Mouse (Mus musculus) T-helper 2 cell (primary cell): Measurements from ENCODE around the gene Grin2d.
"Not testable (repeated sequence)": the region's sequence is repeated elsewhere in the genome, so short reads cannot be mapped to it uniquely, and the experiment has no call there.

ENCODE experiments used
- in situ Hi-C: fragments of 300-600 bp; cut with MboI, MseI; formaldehyde crosslinking; loops from one replicate; pipeline ENCODE4 v1.15.1; 2025; ENCODE audit warnings: high pct_unique_total_duplicates

The Grin2d gene

GRCm38 (mm10) chr7:45898125-45898524 lies 19.9 kb upstream of the Grin2d start:
- in situ Hi-C loops = not testable (repeated sequence)

GRCm38 (mm10) chr7:45897258-45897757 lies 19.1 kb upstream of the Grin2d start:
- in situ Hi-C loops = no loop called here

GRCm38 (mm10) chr7:45896517-45897257 lies 18.5 kb upstream of the Grin2d start, which contains the start of the genes Syngr4 and Tmem143:
Gene Syngr4, minus strand, starts transcription at chr7:45896714.
Gene Tmem143, plus strand, starts transcription at chr7:45896941.
- in situ Hi-C loops = no loop called here

- in situ Hi-C loops = no loop called here
Measured at GRCm38 (mm10) chr7:45895931-45896516, 17.8 kb upstream of the Grin2d start.

GRCm38 (mm10) chr7:45892651-45893050 lies 14.5 kb upstream of the Grin2d start:
- in situ Hi-C loops = no loop called here

GRCm38 (mm10) chr7:45887246-45887645 lies 9.1 kb upstream of the Grin2d start:
- in situ Hi-C loops = no loop called here

- in situ Hi-C loops = no loop called here
Measured at GRCm38 (mm10) chr7:45881011-45881410, 2.8 kb upstream of the Grin2d start.

GRCm38 (mm10) chr7:45880531-45880930 lies 2.4 kb upstream of the Grin2d start:
- in situ Hi-C loops = no loop called here

GRCm38 (mm10) chr7:45876895-45877294 lies 1.3 kb downstream of the Grin2d start:
- in situ Hi-C loops = no loop called here

- in situ Hi-C loops = no loop called here
Measured at GRCm38 (mm10) chr7:45873061-45873947, 4.9 kb downstream of the Grin2d start.

- in situ Hi-C loops = no loop called here
Measured at GRCm38 (mm10) chr7:45872624-45873023, 5.6 kb downstream of the Grin2d start, which contains the start of gene Kdelr1. Gene Kdelr1, plus strand, starts transcription at chr7:45872772.

GRCm38 (mm10) chr7:45870282-45871058 lies 7.7 kb downstream of the Grin2d start:
- in situ Hi-C loops = no loop called here

- in situ Hi-C loops = no loop called here
Measured at GRCm38 (mm10) chr7:45869787-45870186, 8.4 kb downstream of the Grin2d start.

GRCm38 (mm10) chr7:45869107-45869670 lies 9.0 kb downstream of the Grin2d start:
- in situ Hi-C loops = no loop called here

GRCm38 (mm10) chr7:45867871-45868270 lies 10.3 kb downstream of the Grin2d start:
- in situ Hi-C loops = no loop called here

- in situ Hi-C loops = no loop called here
Measured at GRCm38 (mm10) chr7:45865925-45866910, 12.0 kb downstream of the Grin2d start.

GRCm38 (mm10) chr7:45864435-45864834 lies 13.7 kb downstream of the Grin2d start:
- in situ Hi-C loops = no loop called here

GRCm38 (mm10) chr7:45862804-45863203 lies 15.4 kb downstream of the Grin2d start:
- in situ Hi-C loops = no loop called here

GRCm38 (mm10) chr7:45859008-45859407 lies 19.2 kb downstream of the Grin2d start:
- in situ Hi-C loops = no loop called here
